Mouse (Mus musculus) ovary, adult 18-20 months (tissue): Measurements from ENCODE around the gene Myo1d.

ENCODE experiments used
- DNase-seq: peaks from one replicate; pipeline ENCODE4 v3.0.0; 2022; ENCODE audit warnings: low spot score, mixed read lengths

Myo1d gene

GRCm38 (mm10) chr11:80723406-80724047 lies 56.3 kb downstream of the Myo1d start:
- DNase-seq = no peak

- no peak for DNase-seq
Measured at GRCm38 (mm10) chr11:80719014-80719413, 60.8 kb downstream of the Myo1d start.

GRCm38 (mm10) chr11:80718036-80718435 lies 61.8 kb downstream of the Myo1d start:
- no peak for DNase-seq

GRCm38 (mm10) chr11:80715115-80715514 lies 64.7 kb downstream of the Myo1d start:
- DNase-seq = no peak

- no peak for DNase-seq
Measured at GRCm38 (mm10) chr11:80713705-80714104, 66.1 kb downstream of the Myo1d start.

- no peak for DNase-seq
Measured at GRCm38 (mm10) chr11:80712201-80712600, 67.6 kb downstream of the Myo1d start.

GRCm38 (mm10) chr11:80711336-80711735 lies 68.5 kb downstream of the Myo1d start:
- no peak for DNase-seq

- DNase-seq = peak; percentile 13
Measured at GRCm38 (mm10) chr11:80700611-80701010, 79.2 kb downstream of the Myo1d start.

GRCm38 (mm10) chr11:80698721-80699120 lies 81.1 kb downstream of the Myo1d start:
- DNase-seq = no peak

GRCm38 (mm10) chr11:80696350-80696749 lies 83.5 kb downstream of the Myo1d start:
- DNase-seq = no peak

- DNase-seq = no peak
Measured at GRCm38 (mm10) chr11:80684603-80685002, 95.2 kb downstream of the Myo1d start.

- DNase-seq = no peak
Measured at GRCm38 (mm10) chr11:80682745-80683144, 97.1 kb downstream of the Myo1d start.

GRCm38 (mm10) chr11:80673013-80673412 lies 106.8 kb downstream of the Myo1d start:
- DNase-seq = no peak

- no peak for DNase-seq
Measured at GRCm38 (mm10) chr11:80670391-80670790, 109.4 kb downstream of the Myo1d start.

- DNase-seq = no peak
Measured at GRCm38 (mm10) chr11:80669934-80670333, 109.9 kb downstream of the Myo1d start.

GRCm38 (mm10) chr11:80666211-80666610 lies 113.6 kb downstream of the Myo1d start:
- DNase-seq = no peak

- DNase-seq = no peak
Measured at GRCm38 (mm10) chr11:80664261-80664660, 115.6 kb downstream of the Myo1d start.

- DNase-seq = no peak
Measured at GRCm38 (mm10) chr11:80645111-80645510, 134.7 kb downstream of the Myo1d start.

- DNase-seq = no peak
Measured at GRCm38 (mm10) chr11:80628992-80629865, 150.6 kb downstream of the Myo1d start.

GRCm38 (mm10) chr11:80628581-80628980 lies 151.2 kb downstream of the Myo1d start:
- no peak for DNase-seq

- DNase-seq = no peak
Measured at GRCm38 (mm10) chr11:80623038-80623380, 156.8 kb downstream of the Myo1d start.

- DNase-seq = no peak
Measured at GRCm38 (mm10) chr11:80622233-80623037, 157.4 kb downstream of the Myo1d start.
